Mouse (Mus musculus) neural tube, embryonic 12.5 days (tissue): Measurements from ENCODE around the gene Ddx42. TPM values are rescaled to one million over a fixed set of nuclear protein-coding genes. Genes with fewer than 3 reads are reported as not detected.

Experiments
- polyA plus RNA-seq: library from polyadenylated mRNA; unstranded; fragments of >200 nt; fragmentation: Nextera tagmentation; extraction: Ambion mirVana; gene quantifications from 2 replicates; pipeline ENCODE4 v1.2.1, GENCODE M21; 2016

The Ddx42 gene
- polyA plus RNA-seq, 1 experiment from 2014 or later: 113 TPM

Other genes with a start within 250 kb of the Ddx42 start
- 1.0 and 1.1 TPM in 2 replicates for gene Ace, start 249.0 kb upstream of the Ddx42 start, polyA plus RNA-seq
- not detected in 2 replicates for gene Ace3, start 222.3 kb upstream of the Ddx42 start, polyA plus RNA-seq
- gene Kcnh6, start 208.8 kb upstream of the Ddx42 start, polyA plus RNA-seq: 5.3 and 7.7 TPM in 2 replicates
- 115 and 118 TPM in 2 replicates for gene Dcaf7, start 180.1 kb upstream of the Ddx42 start, polyA plus RNA-seq
- gene Taco1, start 150.9 kb upstream of the Ddx42 start, polyA plus RNA-seq: 9.3 and 10.3 TPM in 2 replicates
- gene Map3k3, start 132.3 kb upstream of the Ddx42 start, polyA plus RNA-seq: 24.4 and 25.3 TPM in 2 replicates
- not detected in 2 replicates for gene Gm10840, start 56.1 kb upstream of the Ddx42 start, polyA plus RNA-seq
- 277 and 281 TPM in 2 replicates for gene Limd2, start 56.1 kb upstream of the Ddx42 start, polyA plus RNA-seq
- 37.1 and 38.3 TPM in 2 replicates for gene Strada, start 14.8 kb upstream of the Ddx42 start, polyA plus RNA-seq
- 89.5 and 90.2 TPM in 2 replicates for gene Ccdc47, start 582 bp upstream of the Ddx42 start, polyA plus RNA-seq
- gene Ftsj3, start 39.2 kb downstream of the Ddx42 start, polyA plus RNA-seq: 52.3 TPM in 2 replicates
- gene Psmc5, start 39.2 kb downstream of the Ddx42 start, polyA plus RNA-seq: 358 and 381 TPM in 2 replicates
- 38.4 and 40.7 TPM in 2 replicates for gene Smarcd2, start 56.0 kb downstream of the Ddx42 start, polyA plus RNA-seq
- 0.10 and 0.19 TPM in 2 replicates for gene Tcam1, start 59.7 kb downstream of the Ddx42 start, polyA plus RNA-seq
- not detected in 2 replicates for gene Gh, start 84.9 kb downstream of the Ddx42 start, polyA plus RNA-seq
- 1.0 and 1.3 TPM in 2 replicates for gene Cd79b, start 97.8 kb downstream of the Ddx42 start, polyA plus RNA-seq
- 0.03 and 0.13 TPM in 2 replicates for gene Scn4a, start 136.4 kb downstream of the Ddx42 start, polyA plus RNA-seq
- not detected in 2 replicates for gene Prr29, start 148.5 kb downstream of the Ddx42 start, polyA plus RNA-seq
- 15.6 and 16.6 TPM in 2 replicates for gene Icam2, start 171.1 kb downstream of the Ddx42 start, polyA plus RNA-seq